Mouse (Mus musculus) kidney, embryonic 15.5 days (tissue): ENCODE measurements around the gene 6330403K07Rik. TPM values are rescaled to one million over a fixed set of nuclear protein-coding genes. Genes with fewer than 3 reads are reported as not detected.

Experiments
- ATAC-seq: fragments of 200-750 bp; cut with Nextera tagmentation; replicated peaks from 2 replicates; pipeline ENCODE4 v1.8.0; 2017; ENCODE audit warnings: moderate TSS enrichment; ENCODE audit not compliant: low FRiP score
- H3K27ac ChIP-seq: fragments of 300-500 bp; sonication (generic); 2 replicates; pipeline ENCODE4 v1.5.1; 2015; ENCODE audit warnings: mild to moderate bottlenecking, inconsistent platforms
- H3K27me3 ChIP-seq: fragments of 300-500 bp; sonication (generic); 2 replicates; pipeline ENCODE4 v1.6.1; 2015; ENCODE audit warnings: inconsistent platforms
- H3K36me3 ChIP-seq: fragments of 300-500 bp; sonication (generic); 2 replicates; pipeline ENCODE4 v1.6.1; 2015; ENCODE audit warnings: inconsistent platforms
- H3K4me1 ChIP-seq: fragments of 300-500 bp; sonication (generic); 2 replicates; pipeline ENCODE4 v1.6.1; 2015; ENCODE audit warnings: inconsistent platforms
- H3K4me2 ChIP-seq: fragments of 300-500 bp; sonication (generic); 2 replicates; pipeline ENCODE4 v1.6.1; 2015; ENCODE audit warnings: moderate library complexity, mild to moderate bottlenecking, inconsistent platforms
- H3K4me3 ChIP-seq: fragments of 300-500 bp; sonication (generic); replicated peaks from 2 replicates; pipeline ENCODE4 v1.5.1; 2015; ENCODE audit warnings: mild to moderate bottlenecking, inconsistent platforms
- H3K9ac ChIP-seq: fragments of 300-500 bp; sonication (generic); 2 replicates; pipeline ENCODE4 v1.6.1; 2015; ENCODE audit warnings: mild to moderate bottlenecking, inconsistent platforms
- H3K9me3 ChIP-seq: fragments of 300-500 bp; sonication (generic); replicated peaks from 2 replicates; pipeline ENCODE4 v1.6.1; 2016; ENCODE audit warnings: inconsistent platforms
- WGBS: fragments of 180-500 bp; shearing (Covaris S2); methylation state at CpG from one replicate; pipeline ENCODE4 v1.1.7; 2015; ENCODE audit warnings: mixed read lengths; 5-methylcytosine and 5-hydroxymethylcytosine counted together
- polyA plus RNA-seq: library from polyadenylated mRNA; unstranded; fragments of >200 nt; fragmentation: Nextera tagmentation; extraction: Ambion mirVana; gene quantifications from 2 replicates; pipeline ENCODE4 v1.2.1, GENCODE M21; 2015

The 6330403K07Rik gene
- polyA plus RNA-seq, result 57.7 and 69.4 TPM in 2 replicates

GRCm38 (mm10) chr11:71033163-71033761 lies at the start of gene 6330403K07Rik:
TSS of gene 6330403K07Rik (minus strand) at chr11:71033513.
- peak within 1 kb of the TSS; percentile 89 for H3K4me2 ChIP-seq
- H3K9ac ChIP-seq, result peak within 1 kb of the TSS; percentile 57
- H3K9me3 ChIP-seq, result no peaks in the 10 kb centered on the region
- H3K27ac ChIP-seq, result peak within 1 kb of the TSS; percentile 73
- no peaks in the 10 kb centered on the region for H3K27me3 ChIP-seq
- H3K4me3 ChIP-seq, result peak within 1 kb of the TSS; percentile 60
- peaks cover 2% of the 10 kb centered on the region; the same call in 1 of the 2 replicates for H3K36me3 ChIP-seq
- 1% methylated on average over 30 of the region's 31 CpGs for WGBS
- ATAC-seq, result peak; percentile 97
- peaks cover 23% of the 10 kb centered on the region for H3K4me1 ChIP-seq

GRCm38 (mm10) chr11:71076342-71076741 lies 43.0 kb upstream of the 6330403K07Rik start:
- no peak overlapping the region for H3K9ac ChIP-seq
- 67% methylated on average over 1 of the region's 1 CpGs for WGBS
- no peak overlapping the region for H3K27ac ChIP-seq
- no peaks in the 10 kb centered on the region for H3K4me1 ChIP-seq
- H3K9me3 ChIP-seq, result 0 out of 2 replicates have a peak, but pooled peaks cover 5% of the 10 kb centered on the region
- no peaks in the 10 kb centered on the region for H3K27me3 ChIP-seq
- H3K4me3 ChIP-seq, result no peak overlapping the region
- no peaks in the 10 kb centered on the region for H3K36me3 ChIP-seq
- H3K4me2 ChIP-seq, result no peak overlapping the region
- no peak for ATAC-seq

GRCm38 (mm10) chr11:71052554-71052953 lies 19.2 kb upstream of the 6330403K07Rik start:
- no peaks in the 10 kb centered on the region for H3K27me3 ChIP-seq
- H3K4me2 ChIP-seq, result no peak overlapping the region
- no peak overlapping the region for H3K27ac ChIP-seq
- H3K9ac ChIP-seq, result no peak overlapping the region
- 0% methylated on average over 1 of the region's 1 CpGs for WGBS
- H3K9me3 ChIP-seq, result no peaks in the 10 kb centered on the region
- no peak overlapping the region for H3K4me3 ChIP-seq
- no peak for ATAC-seq
- H3K4me1 ChIP-seq, result no peaks in the 10 kb centered on the region
- H3K36me3 ChIP-seq, result no peaks in the 10 kb centered on the region

GRCm38 (mm10) chr11:71039526-71040298 lies 6.4 kb upstream of the 6330403K07Rik start:
- Histone ChIP-seq H3K9me3 (no peaks in the 10 kb centered on the region), H3K27me3 (no peaks in the 10 kb centered on the region), H3K9ac (no peak overlapping the region), H3K4me2 (no peak overlapping the region), H3K4me3 (no peak overlapping the region), H3K4me1 (no peaks in the 10 kb centered on the region), H3K27ac (no peak overlapping the region), H3K36me3 (no peaks in the 10 kb centered on the region)
- 98% methylated on average over 5 of the region's 5 CpGs for WGBS
- ATAC-seq, result no peak

- Histone ChIP-seq H3K9ac (peak overlapping the region; percentile 57), H3K27ac (peak overlapping the region; percentile 73), H3K4me1 (peaks cover 23% of the 10 kb centered on the region), H3K4me2 (peak overlapping the region; percentile 89), H3K36me3 (peaks cover 8% of the 10 kb centered on the region), H3K27me3 (no peaks in the 10 kb centered on the region), H3K9me3 (no peaks in the 10 kb centered on the region), H3K4me3 (peak overlapping the region; percentile 60)
- 4% methylated on average over 26 of the region's 26 CpGs for WGBS
- ATAC-seq, result peak; percentile 14; the same call in 1 of the 2 replicates
Measured at GRCm38 (mm10) chr11:71032491-71033162, 686 bp downstream of the 6330403K07Rik start.

GRCm38 (mm10) chr11:71032070-71032469 lies 1.2 kb downstream of the 6330403K07Rik start:
- ATAC-seq, result no peak
- WGBS, result 60% methylated on average over 7 of the region's 7 CpGs

GRCm38 (mm10) chr11:71029403-71030118 lies 3.8 kb downstream of the 6330403K07Rik start:
- Histone ChIP-seq H3K9me3 (no peaks in the 10 kb centered on the region), H3K36me3 (peaks cover 39% of the 10 kb centered on the region), H3K4me2 (no peak overlapping the region), H3K27me3 (no peaks in the 10 kb centered on the region), H3K4me3 (no peak overlapping the region), H3K27ac (no peak overlapping the region), H3K4me1 (peaks cover 23% of the 10 kb centered on the region), H3K9ac (no peak overlapping the region)
- WGBS, result 76% methylated on average over 3 of the region's 3 CpGs
- ATAC-seq, result no peak

More at GRCm38 (mm10) chr11:71032070-71032469, 1.2 kb downstream of the 6330403K07Rik start:
- Histone ChIP-seq H3K27me3 (no peaks in the 10 kb centered on the region), H3K9ac (peak overlapping the region; percentile 57), H3K27ac (no peak overlapping the region), H3K4me3 (peak overlapping the region; percentile 60), H3K9me3 (no peaks in the 10 kb centered on the region), H3K4me2 (peak overlapping the region; percentile 89), H3K4me1 (peaks cover 23% of the 10 kb centered on the region), H3K36me3 (peaks cover 14% of the 10 kb centered on the region)

- Histone ChIP-seq H3K9me3 (no peaks in the 10 kb centered on the region), H3K4me3 (no peak overlapping the region), H3K36me3 (peaks cover 50% of the 10 kb centered on the region), H3K27ac (no peak overlapping the region), H3K9ac (no peak overlapping the region), H3K27me3 (no peaks in the 10 kb centered on the region), H3K4me2 (no peak overlapping the region), H3K4me1 (peaks cover 17% of the 10 kb centered on the region; the same call in 1 of the 2 replicates)
- 75% methylated on average over 3 of the region's 3 CpGs for WGBS
- no peak for ATAC-seq
Measured at GRCm38 (mm10) chr11:71028280-71028679, 5.0 kb downstream of the 6330403K07Rik start.

GRCm38 (mm10) chr11:71019201-71020068 lies 13.9 kb downstream of the 6330403K07Rik start, which contains the start of the genes Mis12 and Derl2:
TSS of gene Mis12 (plus strand) at chr11:71019611.
TSS of gene Derl2 (minus strand) at chr11:71019841.
- H3K4me1 ChIP-seq, result peaks cover 35% of the 10 kb centered on the region
- under 1% methylated on average over 71 of the region's 71 CpGs for WGBS
- no peaks in the 10 kb centered on the region for H3K27me3 ChIP-seq
- peak within 1 kb of the TSS; percentile 96 for H3K4me3 ChIP-seq
- peak within 1 kb of the TSS; percentile 97 for H3K27ac ChIP-seq
- H3K9ac ChIP-seq, result peak within 1 kb of the TSS; percentile 91
- peak; percentile 100 for ATAC-seq
- peaks cover 28% of the 10 kb centered on the region for H3K36me3 ChIP-seq
- H3K9me3 ChIP-seq, result no peaks in the 10 kb centered on the region
- peak within 1 kb of the TSS; percentile 70 for H3K4me2 ChIP-seq

- Histone ChIP-seq H3K36me3 (peaks cover 29% of the 10 kb centered on the region), H3K9me3 (no peaks in the 10 kb centered on the region), H3K4me2 (peak overlapping the region; percentile 64), H3K27me3 (no peaks in the 10 kb centered on the region), H3K9ac (peak overlapping the region; percentile 91), H3K4me1 (peaks cover 35% of the 10 kb centered on the region), H3K4me3 (peak overlapping the region; percentile 96), H3K27ac (peak overlapping the region; percentile 80)
- 6% methylated on average over 28 of the region's 28 CpGs for WGBS
- ATAC-seq, result peak; percentile 22; the same call in 1 of the 2 replicates
Measured at GRCm38 (mm10) chr11:71018416-71019200, 14.7 kb downstream of the 6330403K07Rik start.
